Mouse (Mus musculus): ENCODE results near the gene Nkx3-2. TPM values are rescaled to one million over a fixed set of nuclear protein-coding genes. Genes with fewer than 3 reads are reported as not detected.

Gene Nkx3-2
- total RNA-seq, 2 experiments from 2014 or later: not detected

Other genes with a start within 250 kb of the Nkx3-2 start
- gene Rab28, start 56.3 kb downstream of the Nkx3-2 start, total RNA-seq (2021): 10 to 100 TPM; 75.3 to 80.6 TPM
- 10 to 100 TPM; 34.5 to 39.2 TPM for gene Bod1l, start 79.8 kb upstream of the Nkx3-2 start, total RNA-seq (2021)